Mouse (Mus musculus) spleen, postnatal 0 days (tissue): ENCODE data around the gene Krtap20-2. TPM values are rescaled to one million over a fixed set of nuclear protein-coding genes. Genes with fewer than 3 reads are reported as not detected.

Experiments used
- polyA plus RNA-seq: library from polyadenylated mRNA; unstranded; fragments of >200 nt; fragmentation: Nextera tagmentation; extraction: Ambion mirVana; gene quantifications from 2 replicates; pipeline ENCODE4 v1.2.1, GENCODE M21; 2015

Gene Krtap20-2
- polyA plus RNA-seq, result not detected in 2 replicates

GRCm38 (mm10) chr16:89205561-89205960, at the start of gene Krtap20-2:
TSS of gene Krtap20-2 (plus strand) at chr16:89205861.

DNA sequence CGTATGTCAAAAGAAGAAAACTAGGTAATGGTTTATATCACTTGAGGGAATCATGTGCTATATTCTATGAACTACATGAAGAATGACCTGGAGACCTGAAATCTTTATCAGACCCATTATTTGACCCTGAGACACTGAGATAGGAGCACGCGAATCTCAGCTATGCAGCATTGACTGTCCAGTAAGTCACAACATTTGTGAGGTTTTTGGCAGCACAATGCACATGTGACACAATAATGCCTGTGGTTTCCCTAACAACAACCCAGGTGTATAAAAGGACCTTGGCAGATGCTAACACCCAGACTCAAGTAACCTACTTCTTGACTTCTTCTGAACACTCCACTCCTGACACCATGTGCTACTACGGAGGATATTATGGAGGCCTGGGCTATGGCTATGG, 48.0 kb upstream of the Krtap20-2 start, which contains the start of gene Gm9789:
TSS of gene Gm9789 (plus strand) at position 301 of the 400 bp plus-strand sequence.

DNA sequence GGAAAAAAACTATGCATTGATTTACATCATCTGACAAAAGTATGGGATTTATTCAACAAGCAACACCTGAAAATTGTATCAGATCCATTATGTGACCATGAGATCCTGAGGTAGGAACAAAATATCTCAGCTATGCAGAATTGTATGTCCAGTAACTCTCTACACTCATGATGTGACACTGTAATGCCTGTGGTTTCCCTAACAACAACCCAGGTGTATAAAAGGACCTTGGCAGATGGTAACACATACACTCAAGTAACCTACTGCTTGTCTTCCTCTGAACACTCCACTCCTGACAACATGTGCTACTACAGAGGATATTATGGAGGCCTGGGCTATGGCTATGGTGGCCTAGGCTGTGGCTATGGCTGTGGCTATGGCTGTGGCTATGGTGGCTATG, 36.5 kb upstream of the Krtap20-2 start, which contains the start of gene Gm7735:
TSS of gene Gm7735 (plus strand) at position 301 of the 400 bp plus-strand sequence.

GRCm38 (mm10) chr16:89174435-89174834, 31.2 kb upstream of the Krtap20-2 start, which contains the start of gene 1110057P08Rik:
TSS of gene 1110057P08Rik (plus strand) at chr16:89174735.

Other genes starting within 250 kb of the Krtap20-2 start
- gene Krtap16-3, start 243.0 kb upstream of the Krtap20-2 start, polyA plus RNA-seq, result not detected in 2 replicates
- not detected in 2 replicates for gene Krtap22-2, start 195.1 kb upstream of the Krtap20-2 start, polyA plus RNA-seq
- gene Gm10229, start 190.6 kb upstream of the Krtap20-2 start, polyA plus RNA-seq, result not detected in 2 replicates
- gene Krtap6-1, start 174.2 kb upstream of the Krtap20-2 start, polyA plus RNA-seq, result not detected in 2 replicates
- not detected in 2 replicates for gene Gm10228, start 164.4 kb upstream of the Krtap20-2 start, polyA plus RNA-seq
- gene Krtap6-5, start 158.0 kb upstream of the Krtap20-2 start, polyA plus RNA-seq, result not detected in 2 replicates
- not detected in 2 replicates for gene 1110025L11Rik, start 141.9 kb upstream of the Krtap20-2 start, polyA plus RNA-seq
- gene Krtap6-3, start 121.8 kb upstream of the Krtap20-2 start, polyA plus RNA-seq, result not detected in 2 replicates
- not detected in 2 replicates for gene Gm6358, start 65.0 kb upstream of the Krtap20-2 start, polyA plus RNA-seq
- gene Gm10061, start 54.8 kb upstream of the Krtap20-2 start, polyA plus RNA-seq, result not detected in 2 replicates
- gene Gm9789, start 47.9 kb upstream of the Krtap20-2 start, polyA plus RNA-seq, result not detected in 2 replicates
- gene Gm7735, start 36.4 kb upstream of the Krtap20-2 start, polyA plus RNA-seq, result not detected in 2 replicates
- not detected in 2 replicates for gene 1110057P08Rik, start 31.1 kb upstream of the Krtap20-2 start, polyA plus RNA-seq
- gene Krtap21-1, start 198.0 kb downstream of the Krtap20-2 start, polyA plus RNA-seq, result not detected in 2 replicates
- 0.23 and 0.31 TPM in 2 replicates for gene Krtap6-2, start 214.2 kb downstream of the Krtap20-2 start, polyA plus RNA-seq